Mouse (Mus musculus): ENCODE results near the gene Mad1l1. TPM values are rescaled to one million over a fixed set of nuclear protein-coding genes. Genes with fewer than 3 reads are reported as not detected.

Mad1l1 gene
- total and polyA plus RNA-seq, 3 experiments, result 40.5 to 65.2 TPM; not detected in 1

DNA sequence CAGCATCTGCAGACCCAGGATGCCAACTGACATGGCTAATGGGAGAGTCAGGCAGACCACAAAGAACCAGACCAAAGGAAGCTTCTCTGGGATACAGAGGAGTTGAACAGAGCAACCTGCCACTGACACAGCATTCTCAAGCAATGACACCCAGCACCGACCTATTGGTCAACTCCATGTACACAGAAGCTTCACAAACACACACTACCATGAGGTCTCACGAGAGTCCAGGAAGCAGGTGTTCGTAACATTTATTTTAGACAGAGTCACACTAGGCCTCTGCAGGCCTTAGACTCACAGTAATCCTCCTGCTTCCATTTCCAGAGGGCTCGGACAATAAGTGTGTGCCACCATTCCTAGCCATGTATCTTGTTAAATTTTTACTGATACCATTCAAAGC is 162.3 kb downstream of the Mad1l1 start:
- H3K4me1 ChIP-seq (ENCODE audit: control insufficient read depth in 1 of 2, insufficient read depth in 2 of 2, low read length in 2 of 2), result peaks cover 15 to 36% of the 10 kb centered on the region in 2 experiments
- H3K27me3 ChIP-seq (ENCODE audit: control insufficient read depth in 1 of 2, insufficient read depth in 2 of 2, low read length in 2 of 2), result no peaks in the 10 kb centered on the region
- no peaks in the 10 kb centered on the region for H3K79me2 ChIP-seq (ENCODE audit: control insufficient read depth, insufficient read depth, low read length, poor library complexity)
- H3K9ac ChIP-seq (ENCODE audit: control insufficient read depth, low read depth, low read length, poor library complexity, severe bottlenecking), result no peak overlapping the region
- TF ChIP-seq UBTF (IDR thresholded peaks at IDR 0.05; ENCODE audit: borderline replicate concordance, insufficient read depth, low read depth, low read length), result no peak
- no peak for TF ChIP-seq RAD21 (IDR thresholded peaks at IDR 0.05; ENCODE audit: low read depth, low read length)
- no peak for TF ChIP-seq MEF2A (IDR thresholded peaks at IDR 0.05; ENCODE audit: extremely low read depth, insufficient replicate concordance, low read depth, low read length, poor library complexity, severe bottlenecking)
- TF ChIP-seq TAL1 (IDR thresholded peaks at IDR 0.05; ENCODE audit: low read length), result no peak
- TF ChIP-seq EP300 (IDR thresholded peaks at IDR 0.05; ENCODE audit: low read depth in 1 of 2, low read length in 2 of 2), result no peak
- TF ChIP-seq ELF1 (IDR thresholded peaks at IDR 0.05; ENCODE audit: low read depth, low read length), result no peak
- no peak for TF ChIP-seq MYC (IDR thresholded peaks at IDR 0.05; ENCODE audit: low read depth, low read length)
- no peak for TF ChIP-seq KAT2A (conservative IDR thresholded peaks at IDR 0.05; ENCODE audit: low read depth, low read length)
- no peak for TF ChIP-seq CHD2 (IDR thresholded peaks at IDR 0.05; ENCODE audit: low read length)
- TF ChIP-seq MAX (IDR thresholded peaks at IDR 0.05; ENCODE audit: low read length), result no peak
- TF ChIP-seq USF2 (IDR thresholded peaks at IDR 0.05; ENCODE audit: borderline replicate concordance in 1 of 2, insufficient read depth in 1 of 2, low read depth in 1 of 2, low read length in 2 of 2), result no peak
- no peak for TF ChIP-seq GATA1 (IDR thresholded peaks at IDR 0.05; ENCODE audit: low read depth, low read length)
- TF ChIP-seq TCF12 (IDR thresholded peaks at IDR 0.05; ENCODE audit: low read depth, low read length), result no peak
- TF ChIP-seq POLR2AphosphoS5 (IDR thresholded peaks at IDR 0.05; ENCODE audit: borderline replicate concordance, low read depth, low read length), result no peak
- TF ChIP-seq JUND (IDR thresholded peaks at IDR 0.05; ENCODE audit: low read depth, low read length), result no peak
- no peak for TF ChIP-seq ETS1 (IDR thresholded peaks at IDR 0.05; ENCODE audit: low read depth, low read length)
- TF ChIP-seq HCFC1 (IDR thresholded peaks at IDR 0.05; ENCODE audit: low read depth, low read length), result no peak
- no peaks in the 10 kb centered on the region for H3K9me3 ChIP-seq (replicated peaks; ENCODE audit: insufficient read depth, low read length)
- DNase-seq (ENCODE audit: low read depth, low spot score), result no peak
- H3K36me3 ChIP-seq (ENCODE audit: control insufficient read depth in 1 of 2, insufficient read depth in 2 of 2, low read length in 2 of 2), result peaks cover 0 to 38% of the 10 kb centered on the region in 2 experiments; a peak in 2 of 4 replicates
- no peak overlapping the region; the same call in 1 of the 2 replicates for H3K27ac ChIP-seq (ENCODE audit: control insufficient read depth, low read depth, low read length)
- H3K4me3 ChIP-seq (ENCODE audit: control insufficient read depth in 1 of 2, insufficient read depth in 1 of 2, low read depth in 2 of 2, low read length in 2 of 2), result no peak overlapping the region

DNA sequence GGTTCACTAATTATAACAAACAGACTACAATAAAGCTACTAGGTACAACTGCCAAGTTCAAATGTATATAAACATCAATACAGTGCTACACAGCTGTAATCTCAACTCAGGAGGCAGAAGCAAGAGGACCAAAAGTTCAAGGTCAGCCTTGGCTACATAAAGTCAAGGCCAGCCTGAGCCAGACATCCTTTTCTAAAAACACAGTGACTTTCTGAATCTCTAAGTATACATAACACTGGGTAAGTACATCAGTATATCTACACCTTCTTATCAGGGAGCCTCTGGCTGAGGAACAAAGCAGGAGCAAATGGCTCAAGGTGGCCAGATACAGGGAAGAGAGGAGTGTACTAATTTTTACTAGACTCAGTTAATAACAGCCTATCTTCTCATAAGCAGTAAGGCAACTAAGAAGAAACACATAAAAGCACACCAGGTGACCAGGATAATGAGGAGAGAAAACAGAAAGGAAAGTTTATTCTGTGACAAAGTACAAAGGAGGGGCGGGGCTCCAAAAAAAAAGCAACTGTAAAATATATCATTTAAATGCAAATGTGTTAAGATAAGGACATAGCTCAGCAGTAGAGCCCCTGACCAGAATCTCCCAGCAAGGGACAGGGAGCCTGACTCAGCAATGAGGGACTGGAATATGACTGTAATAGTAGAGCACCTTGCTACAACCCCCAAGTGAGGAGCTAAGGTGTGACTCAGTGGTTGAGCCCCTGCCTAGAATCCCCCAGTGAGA is 163.3 kb downstream of the Mad1l1 start:
- no peaks in the 10 kb centered on the region for H3K27me3 ChIP-seq (ENCODE audit: control insufficient read depth in 1 of 2, insufficient read depth in 2 of 2, low read length in 2 of 2)
- peak overlapping the region; percentile 64 for H3K27ac ChIP-seq (ENCODE audit: control insufficient read depth, low read depth, low read length)
- H3K9me3 ChIP-seq (replicated peaks; ENCODE audit: insufficient read depth, low read length), result no peaks in the 10 kb centered on the region
- H3K4me1 ChIP-seq (ENCODE audit: control insufficient read depth in 1 of 2, insufficient read depth in 2 of 2, low read length in 2 of 2), result peaks cover 13 to 37% of the 10 kb centered on the region in 2 experiments
- peak; percentile 67 for DNase-seq (ENCODE audit: low read depth, low spot score)
- peak in 1 of 2 experiments; percentile 16; a peak in 1 of 4 replicates for TF ChIP-seq EP300 (IDR thresholded peaks at IDR 0.05; ENCODE audit: low read depth in 1 of 2, low read length in 2 of 2)
- peak; percentile 23; the same call in 1 of the 2 replicates for TF ChIP-seq SIN3A (IDR thresholded peaks at IDR 0.05; ENCODE audit: low read length)
- TF ChIP-seq ETS1 (IDR thresholded peaks at IDR 0.05; ENCODE audit: low read depth, low read length), result peak; percentile 51; the same call in 1 of the 2 replicates
- no peak for TF ChIP-seq POLR2A (IDR thresholded peaks at IDR 0.05; ENCODE audit: control insufficient read depth in 1 of 2, insufficient read depth in 1 of 2, low read depth in 1 of 2, low read length in 2 of 2, poor library complexity in 1 of 2)
- TF ChIP-seq RAD21 (IDR thresholded peaks at IDR 0.05; ENCODE audit: low read depth, low read length), result no peak
- TF ChIP-seq MYC (IDR thresholded peaks at IDR 0.05; ENCODE audit: low read depth, low read length), result no peak
- peak; percentile 64; the same call in 1 of the 2 replicates for TF ChIP-seq MAFK (IDR thresholded peaks at IDR 0.05; ENCODE audit: borderline replicate concordance, low read depth, low read length)
- peak; percentile 72 for TF ChIP-seq ZNF384 (IDR thresholded peaks at IDR 0.05; ENCODE audit: low read depth, low read length)
- TF ChIP-seq USF1 (IDR thresholded peaks at IDR 0.05; ENCODE audit: low read depth, low read length), result 0 out of 2 replicates have a peak, but pooled peaks have one; percentile 3
- H3K4me3 ChIP-seq (ENCODE audit: control insufficient read depth in 1 of 2, insufficient read depth in 1 of 2, low read depth in 2 of 2, low read length in 2 of 2), result 0 out of 4 replicates have a peak overlapping the region, but pooled peaks of 1 of the 2 experiments have one; percentile 1
- 0 out of 2 replicates have a peak overlapping the region, but pooled peaks have one; percentile 8 for H3K9ac ChIP-seq (ENCODE audit: control insufficient read depth, low read depth, low read length, poor library complexity, severe bottlenecking)
- peaks cover 0 to 34% of the 10 kb centered on the region in 2 experiments; a peak in 2 of 4 replicates for H3K36me3 ChIP-seq (ENCODE audit: control insufficient read depth in 1 of 2, insufficient read depth in 2 of 2, low read length in 2 of 2)
- no peaks in the 10 kb centered on the region for H3K79me2 ChIP-seq (ENCODE audit: control insufficient read depth, insufficient read depth, low read length, poor library complexity)

Data from MEL (cell line).